Mouse (Mus musculus) spleen, postnatal 10 days (tissue): ENCODE results near the gene Pknox2.

ENCODE experiments used
- DNase-seq, 2 experiments: peaks; one replicate each; pipeline ENCODE4 v3.0.0; 2021 to 2022; ENCODE audit warnings: low spot score in 2 of 2

Pknox2 gene

DNA sequence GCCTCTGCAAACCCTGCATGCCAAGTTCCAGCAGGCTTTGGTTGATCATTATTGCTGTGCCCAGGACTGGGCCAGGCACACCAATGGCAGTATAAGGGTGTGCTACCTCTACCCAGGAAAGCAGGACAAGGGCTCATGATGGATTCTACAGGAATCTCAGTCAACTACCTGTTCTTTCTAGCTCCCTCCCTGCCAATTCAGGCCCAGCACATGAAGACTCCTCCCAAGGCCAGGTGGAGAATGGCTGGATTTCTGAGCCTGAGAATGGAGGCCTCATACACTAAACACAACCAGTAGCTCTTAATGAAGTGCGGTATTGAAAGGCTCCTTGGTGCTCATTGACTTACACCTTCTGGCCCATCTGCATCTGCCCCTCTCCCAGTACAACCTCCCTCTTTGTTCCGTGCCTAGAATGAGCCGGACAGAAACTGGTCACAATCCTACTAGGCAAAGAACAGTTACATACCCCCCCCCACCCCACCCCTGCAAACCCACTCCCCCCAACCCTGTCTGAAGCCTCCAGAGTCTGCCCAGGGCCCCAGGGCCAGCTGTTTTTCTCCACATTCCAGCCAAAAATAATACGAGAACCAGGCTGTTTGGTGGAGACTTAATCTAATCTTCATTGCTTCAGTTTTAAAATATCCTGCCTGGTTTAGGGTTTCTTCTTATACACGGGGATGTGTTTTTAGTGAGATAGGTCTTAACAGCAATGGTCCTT is 6.6 kb downstream of the Pknox2 start:
- no peak for DNase-seq

DNA sequence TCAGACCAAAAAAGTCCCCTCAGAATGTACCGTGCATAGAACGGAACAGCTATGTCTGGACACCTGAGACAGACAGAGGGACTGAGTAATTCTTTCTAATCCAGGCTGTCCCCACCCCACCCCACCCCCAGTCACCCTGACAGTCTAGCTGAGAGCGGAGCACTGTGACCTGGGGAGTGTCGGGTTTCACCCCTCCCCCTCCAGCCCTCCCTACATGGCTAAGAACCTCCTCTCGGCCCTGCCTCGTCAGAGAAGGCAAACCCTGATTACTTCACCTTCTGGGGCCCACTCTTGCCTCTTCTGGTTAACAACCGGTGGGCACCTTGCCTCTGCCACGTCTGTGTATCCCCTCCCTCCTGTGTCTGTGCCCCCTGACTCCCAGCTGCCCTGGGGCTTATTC is 7.7 kb downstream of the Pknox2 start:
- DNase-seq, result no peak

DNA sequence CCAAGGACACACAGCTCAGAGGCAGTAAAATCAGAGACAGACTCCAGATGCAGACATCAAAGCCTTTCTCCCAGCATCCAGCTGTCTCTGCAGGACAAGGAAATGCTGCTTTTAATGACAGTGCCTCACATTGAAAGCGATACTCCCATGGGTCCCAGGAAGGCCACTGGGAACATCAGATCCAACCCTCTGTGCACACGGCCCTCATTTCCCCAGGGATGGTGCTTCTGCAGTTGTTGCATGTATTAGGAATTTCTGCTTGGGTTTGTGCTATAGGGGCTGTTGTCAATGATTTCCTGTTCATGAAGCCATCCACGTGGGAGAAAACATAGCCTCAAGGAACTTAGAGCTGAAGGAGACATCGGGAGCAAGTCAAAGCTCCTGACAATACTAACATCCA is 8.3 kb downstream of the Pknox2 start:
- DNase-seq, result no peak

DNA sequence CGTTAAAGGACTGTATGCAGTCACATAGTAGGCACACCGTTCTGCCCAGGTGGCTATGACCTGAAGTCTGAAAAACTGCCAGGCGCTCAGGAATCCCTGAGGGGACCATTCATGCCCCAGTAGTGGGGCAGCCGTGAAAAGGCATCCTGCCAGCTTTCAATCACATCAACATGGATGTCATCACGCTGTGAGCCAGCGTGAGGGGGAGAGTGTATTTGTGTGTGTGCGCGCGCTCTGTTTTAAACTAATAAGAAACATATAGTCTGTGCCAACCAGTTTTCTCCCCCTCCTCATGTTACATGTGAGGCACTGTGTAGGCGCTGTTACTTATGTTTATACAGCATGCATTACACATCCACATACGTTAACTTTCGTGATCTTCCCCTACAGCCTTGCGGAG is 10.9 kb downstream of the Pknox2 start:
- DNase-seq, result no peak

DNA sequence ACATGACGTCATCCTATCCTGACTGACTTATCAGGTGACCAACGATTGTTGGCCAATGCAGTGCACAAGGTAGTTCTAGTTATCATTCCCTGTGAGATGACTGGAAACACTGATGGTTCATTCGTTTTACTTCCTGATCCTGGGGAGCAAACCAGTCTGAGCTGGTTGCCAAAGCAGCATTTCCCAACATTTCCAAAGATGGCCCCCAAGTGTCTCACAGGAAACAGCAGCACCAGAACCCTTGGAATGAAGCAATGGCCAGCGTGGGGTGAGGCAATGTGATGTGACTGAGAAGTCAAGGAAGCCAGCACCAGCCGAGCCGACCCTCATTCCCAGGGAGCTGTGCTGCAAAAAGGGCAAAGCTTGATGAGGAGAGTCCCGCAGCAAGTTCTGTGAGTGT is 13.7 kb downstream of the Pknox2 start:
- DNase-seq, result no peak

DNA sequence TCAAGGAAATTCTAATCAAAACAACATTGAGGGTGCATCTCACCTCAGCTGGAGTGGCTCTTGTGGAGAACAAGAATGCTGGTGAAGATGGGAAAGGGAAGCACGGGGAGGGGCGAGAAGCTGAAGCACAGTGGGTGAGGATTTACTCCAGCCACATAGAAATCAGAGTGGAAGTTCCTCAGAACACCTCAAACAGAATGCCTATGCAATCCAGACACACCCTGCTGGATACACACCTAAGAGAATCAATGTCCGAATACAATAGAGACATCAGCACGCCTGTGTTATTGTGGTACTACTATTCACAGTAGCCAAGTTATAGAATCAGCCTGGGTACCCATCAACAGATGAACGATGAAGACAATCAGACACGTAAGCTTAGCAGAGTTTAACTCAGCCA is 18.2 kb downstream of the Pknox2 start:
- DNase-seq, result no peak

DNA sequence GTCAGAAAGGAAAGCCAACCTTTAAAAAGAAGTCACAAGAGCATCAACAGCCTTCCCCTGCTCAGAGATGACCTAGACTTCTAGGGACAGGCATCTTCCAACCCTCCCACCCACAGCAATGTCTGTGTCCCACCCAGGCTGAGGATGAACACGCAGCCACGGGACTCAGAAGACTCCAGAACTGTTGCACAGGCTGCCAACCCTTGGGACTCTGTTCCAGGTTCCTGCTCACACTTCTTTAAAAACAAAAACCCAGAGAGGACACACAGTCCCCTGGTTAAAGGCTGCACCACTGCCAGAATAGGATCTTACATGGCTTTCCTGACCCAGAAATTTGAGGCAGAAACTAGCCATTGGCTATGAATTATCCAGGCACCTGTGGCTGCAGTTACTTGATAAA is 21.0 kb downstream of the Pknox2 start:
- no peak for DNase-seq

DNA sequence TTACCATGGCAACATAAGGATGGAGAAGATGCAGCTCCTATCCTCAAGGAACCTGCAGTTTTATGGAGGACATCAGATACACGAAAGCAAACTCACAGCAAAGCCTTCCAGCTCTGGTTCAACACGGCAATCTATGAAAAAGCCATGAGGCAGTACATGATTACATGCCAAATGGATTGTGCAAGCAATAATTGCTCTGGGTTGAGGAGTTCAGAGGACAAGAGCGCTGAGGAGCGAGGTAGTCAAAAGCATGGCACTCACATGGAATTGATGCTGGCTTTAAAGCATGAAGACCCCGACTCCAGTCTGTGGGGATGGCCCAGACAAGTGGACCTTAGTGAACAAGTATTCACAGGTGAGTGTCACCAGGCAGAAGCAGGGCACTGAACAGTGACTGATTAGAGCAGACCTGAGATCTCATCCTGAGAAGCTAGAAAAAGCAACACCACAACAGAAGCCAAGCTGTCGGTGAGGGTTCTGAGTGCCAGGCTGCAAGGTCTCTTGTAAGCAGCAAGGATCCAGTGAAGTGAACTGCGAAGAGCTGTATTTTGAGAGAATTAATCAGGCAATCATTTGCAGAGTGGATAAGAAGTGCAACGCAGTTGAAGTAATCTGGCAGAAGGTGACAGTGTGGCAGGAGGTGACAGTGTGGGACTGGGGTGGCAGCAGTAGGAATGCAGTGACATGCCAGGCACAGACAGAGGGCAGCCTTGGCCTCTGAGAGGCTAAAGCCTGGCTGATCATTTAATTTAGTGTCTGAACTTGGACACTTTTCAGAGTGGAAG is 22.3 kb downstream of the Pknox2 start:
- no peak for DNase-seq

DNA sequence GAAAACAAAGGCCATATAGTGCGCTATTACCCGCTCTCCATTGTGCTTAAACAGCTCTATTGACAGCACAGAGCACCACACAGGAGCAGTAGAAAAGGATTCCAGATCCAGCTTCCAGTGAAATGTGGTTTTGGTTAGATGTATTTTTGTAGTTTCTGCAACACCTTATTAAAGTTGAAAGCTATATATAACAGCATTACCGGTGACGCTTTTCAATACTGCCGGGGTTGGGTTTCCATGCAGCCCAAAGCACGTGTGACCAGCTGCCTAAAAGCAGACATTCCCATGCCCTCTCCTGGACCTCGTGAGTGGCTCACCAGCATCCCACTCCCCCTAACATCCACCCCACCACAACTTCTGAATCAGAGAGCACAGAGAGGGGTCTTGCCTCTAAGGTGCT is 23.8 kb downstream of the Pknox2 start:
- no peak for DNase-seq

DNA sequence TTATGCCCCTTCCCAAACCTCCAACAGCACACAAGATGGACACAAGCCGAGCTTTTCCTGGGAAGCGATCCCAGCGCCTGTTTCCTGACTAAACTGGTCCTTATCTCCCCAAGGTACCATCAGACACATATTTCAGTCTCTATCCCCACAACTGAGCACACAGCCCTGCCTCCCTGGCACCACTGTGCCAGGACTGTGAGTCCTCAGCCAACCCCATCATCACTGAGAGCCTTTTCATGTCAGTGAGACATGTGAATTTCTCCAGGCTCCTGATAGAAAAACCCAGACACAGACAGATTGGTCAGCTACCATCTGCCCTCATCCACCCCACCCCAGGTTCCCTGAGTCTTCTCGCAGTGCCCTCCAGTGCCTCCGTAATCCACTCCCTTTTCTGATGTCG is 24.2 kb downstream of the Pknox2 start:
- DNase-seq, result no peak

DNA sequence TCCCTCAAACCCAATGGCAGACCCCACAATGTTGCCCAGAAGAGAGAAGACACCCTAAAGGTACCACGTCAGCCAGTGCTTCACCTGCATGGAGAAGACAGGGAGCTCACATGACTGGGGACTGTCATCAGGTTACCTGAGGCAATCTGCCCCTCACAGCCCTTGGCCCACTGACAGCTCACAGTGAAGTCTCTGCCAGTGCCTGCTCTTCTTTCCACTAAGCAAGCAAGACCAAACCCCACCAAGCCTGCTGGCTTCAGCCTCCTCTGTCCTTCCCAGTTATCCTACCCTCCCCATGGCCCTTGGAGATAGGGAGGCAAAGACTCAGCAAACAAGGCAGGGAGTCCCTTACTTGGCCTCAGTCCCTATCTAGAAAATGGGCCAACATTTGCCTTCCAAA is 24.8 kb downstream of the Pknox2 start:
- DNase-seq, result no peak

DNA sequence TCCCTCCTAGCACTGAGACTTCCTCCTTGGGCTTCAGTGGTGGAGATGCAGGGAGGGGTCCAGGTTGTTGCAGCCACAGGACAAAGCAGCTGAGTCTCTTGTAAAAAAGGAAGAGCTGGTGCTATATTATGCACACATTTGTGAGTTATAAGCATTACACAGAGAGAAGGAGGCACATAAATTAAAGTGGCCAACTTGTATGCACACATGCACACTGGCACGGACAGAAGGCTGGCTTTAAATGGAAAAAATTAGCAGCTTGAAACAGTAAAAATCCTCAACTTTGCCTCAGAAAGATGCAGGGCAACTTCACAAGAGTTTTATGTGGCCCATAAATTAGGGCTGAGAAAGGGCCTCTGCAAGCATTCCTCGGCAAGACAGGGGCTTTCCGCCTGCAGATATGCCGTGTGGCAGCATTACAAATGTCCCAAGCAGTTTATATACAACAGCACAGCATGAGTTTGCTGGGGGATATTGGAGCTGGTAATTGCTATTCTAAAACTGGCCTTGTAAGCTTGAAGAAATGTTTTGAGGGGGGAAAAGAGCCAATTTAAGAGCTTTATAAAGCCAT is 25.4 kb downstream of the Pknox2 start:
- no peak for DNase-seq

DNA sequence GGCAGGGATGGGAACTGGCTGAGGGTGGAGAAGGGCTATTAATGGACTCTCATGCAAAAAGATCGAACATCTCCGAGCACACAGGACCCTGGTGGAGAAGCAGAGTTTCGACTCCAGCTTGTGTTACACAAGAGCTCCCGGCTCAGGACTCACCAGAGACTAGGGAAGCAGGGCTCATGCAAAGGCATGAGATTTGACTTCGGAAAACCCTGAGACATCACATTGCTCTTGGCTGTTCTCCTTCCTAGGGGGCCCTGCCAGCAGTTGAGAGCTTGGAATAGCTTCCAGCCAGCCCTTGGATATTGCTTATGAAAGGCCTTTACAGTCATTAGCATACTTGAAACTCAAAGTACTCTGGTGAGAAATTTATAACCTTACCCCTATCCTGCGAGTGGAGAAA is 26.4 kb downstream of the Pknox2 start:
- no peak for DNase-seq

DNA sequence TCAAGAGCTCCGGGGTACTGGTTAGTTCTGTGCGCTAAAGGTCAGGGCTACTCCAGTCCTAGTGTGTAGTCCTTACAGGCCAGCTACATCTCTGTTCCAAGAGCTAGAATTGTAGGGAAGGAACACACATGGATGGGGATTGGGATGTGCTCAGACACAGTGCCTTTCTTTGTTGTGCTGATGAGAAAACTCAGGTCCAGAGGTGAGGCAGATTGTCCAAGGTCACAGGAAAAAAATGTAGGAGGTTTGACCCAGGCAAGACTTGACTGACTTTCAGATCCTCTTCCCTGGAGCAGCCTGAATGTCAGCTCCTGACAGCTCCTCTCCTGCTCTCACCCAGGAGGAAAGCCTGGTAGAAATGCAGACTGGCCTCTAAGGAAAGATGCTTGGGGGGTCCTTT is 29.7 kb downstream of the Pknox2 start:
- no peak for DNase-seq

DNA sequence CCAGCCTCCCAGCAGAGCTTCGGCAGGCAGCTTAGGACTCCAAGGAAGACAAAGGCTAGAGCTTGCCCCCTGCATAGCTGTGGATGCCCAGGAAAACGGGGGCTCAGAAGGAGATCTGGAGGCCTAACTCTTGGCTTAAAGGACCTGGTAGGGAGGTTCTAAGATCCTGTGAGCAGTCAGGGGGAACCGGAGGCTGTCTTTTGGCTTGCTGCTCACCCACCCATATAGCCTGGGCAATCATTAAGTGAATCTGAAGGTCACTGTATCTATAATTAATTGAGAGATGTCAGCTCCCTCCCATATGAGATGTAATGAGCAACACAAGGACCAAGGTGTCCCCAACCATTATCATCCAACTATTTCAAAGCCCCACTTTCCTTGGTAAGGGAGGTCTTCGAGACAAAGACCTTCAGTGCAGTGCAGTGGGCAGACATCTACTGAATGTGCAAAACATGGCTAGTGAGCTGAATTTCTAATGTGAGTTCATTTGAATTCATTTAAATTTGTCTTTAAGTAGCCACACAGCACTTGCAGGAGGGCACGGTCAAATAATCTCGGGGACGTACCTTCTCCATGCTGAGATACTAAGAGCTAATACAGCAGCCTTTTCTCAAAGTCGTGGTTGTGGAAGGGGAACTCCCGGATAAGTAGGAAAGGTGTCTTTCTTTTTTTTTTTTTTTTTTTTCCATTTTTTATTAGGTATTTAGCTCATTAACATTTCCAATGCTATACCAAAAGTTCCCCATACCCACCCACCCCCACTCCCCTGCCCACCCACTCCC is 30.4 kb downstream of the Pknox2 start:
- no peak for DNase-seq

DNA sequence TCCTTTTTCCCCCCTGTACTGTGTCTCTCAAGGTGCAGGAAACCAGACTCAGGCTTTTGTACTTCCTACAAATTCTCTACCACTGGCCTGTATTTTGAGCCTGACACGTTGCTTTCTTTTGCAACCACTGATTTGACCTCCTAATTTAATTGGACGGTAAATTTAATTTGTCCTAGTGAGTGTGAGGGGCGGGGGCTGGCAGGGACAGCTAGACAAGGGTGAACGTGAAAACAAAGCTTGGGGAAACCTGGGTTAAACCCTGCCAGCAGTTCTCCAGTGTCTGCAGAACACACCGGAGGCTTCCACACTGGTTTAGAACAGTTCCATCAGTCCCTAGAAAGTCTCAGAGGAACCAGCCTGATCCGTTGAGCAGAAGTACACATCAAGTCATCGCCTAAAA is 31.4 kb downstream of the Pknox2 start:
- DNase-seq, result no peak

DNA sequence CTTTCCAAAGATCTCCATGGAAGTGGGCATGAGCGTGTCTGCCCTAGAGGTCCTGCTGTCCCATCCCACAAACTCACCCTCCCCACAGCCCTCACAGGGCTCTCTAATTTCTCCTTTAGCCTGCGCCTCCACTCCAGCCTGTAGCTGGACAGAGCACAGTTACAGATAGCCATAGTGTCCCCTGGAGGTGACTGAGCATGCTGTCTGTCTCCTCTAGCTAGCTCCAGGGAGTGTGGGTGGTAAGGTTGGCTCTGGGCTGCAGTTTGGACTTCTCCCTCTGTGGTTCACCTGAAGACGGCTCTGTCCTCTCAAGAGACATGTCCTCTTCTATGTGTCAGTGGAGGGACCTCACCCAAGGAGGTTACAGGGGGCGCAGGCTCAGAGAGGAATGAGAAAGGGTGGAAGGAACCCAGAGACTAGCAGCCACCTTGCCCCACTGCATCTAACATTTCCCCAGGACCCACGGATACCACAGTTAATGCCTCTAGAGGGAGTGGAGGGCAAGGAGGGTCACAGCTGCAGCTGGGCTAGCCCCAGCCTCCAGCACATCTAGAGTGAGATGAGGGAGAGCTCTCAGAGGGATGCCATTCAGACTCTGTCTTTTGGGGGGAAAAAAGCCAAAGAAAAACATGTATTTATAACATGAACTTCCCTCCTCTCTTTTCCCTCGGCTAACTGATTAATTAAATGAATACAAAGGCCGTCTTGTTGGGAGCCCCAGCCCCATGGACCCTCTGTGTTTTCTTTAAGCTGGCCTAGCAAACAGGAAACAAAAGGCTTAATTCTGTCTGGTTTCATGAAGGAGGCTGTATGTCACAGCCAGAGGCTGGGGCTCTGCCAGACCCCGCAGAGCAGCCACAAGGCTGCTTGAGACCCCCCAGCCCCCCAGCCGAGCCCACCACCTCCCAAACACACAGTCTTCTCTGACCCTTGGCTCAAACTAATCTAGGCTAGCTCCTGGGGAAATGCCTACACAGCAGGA is 32.6 kb downstream of the Pknox2 start:
- no peak for DNase-seq

DNA sequence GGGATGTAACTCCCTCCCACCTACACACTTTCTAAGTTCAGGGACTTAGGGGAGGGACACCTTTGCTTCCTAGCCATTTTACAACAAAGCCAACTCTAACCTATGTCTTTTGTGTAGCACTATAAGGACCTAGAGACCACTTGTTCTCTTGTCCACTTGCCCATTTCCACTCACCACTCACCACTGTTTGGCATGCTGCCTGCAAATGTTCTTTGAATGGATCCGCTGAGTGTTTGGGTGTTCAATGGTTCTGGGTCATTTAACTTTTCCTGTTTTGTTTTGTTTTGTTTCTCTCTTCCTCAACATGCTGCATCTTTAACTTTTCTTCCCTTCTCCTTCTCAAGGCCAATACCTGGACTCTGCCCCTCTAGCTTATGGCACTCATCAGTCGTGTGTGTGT is 39.7 kb downstream of the Pknox2 start:
- DNase-seq, result no peak

DNA sequence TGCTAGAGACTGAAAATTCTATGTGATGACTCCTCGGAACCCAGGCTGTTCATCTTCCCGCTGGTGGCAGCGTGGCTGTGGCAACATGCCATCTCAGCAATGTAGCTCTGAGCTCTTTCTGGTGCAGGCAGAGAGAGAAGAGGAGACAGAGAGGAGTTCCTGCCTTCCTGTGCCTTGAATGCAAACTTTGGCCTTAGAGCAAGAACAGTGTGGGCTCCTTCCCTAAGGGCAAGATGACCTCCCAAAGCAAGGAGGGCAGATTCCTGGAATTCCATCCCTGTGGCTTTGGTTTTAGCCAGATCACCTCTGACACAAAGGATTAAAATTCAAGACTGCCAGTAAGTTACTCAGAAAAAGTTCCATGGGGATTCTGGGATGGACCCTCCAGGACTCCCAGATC is 40.4 kb downstream of the Pknox2 start:
- DNase-seq, result no peak

DNA sequence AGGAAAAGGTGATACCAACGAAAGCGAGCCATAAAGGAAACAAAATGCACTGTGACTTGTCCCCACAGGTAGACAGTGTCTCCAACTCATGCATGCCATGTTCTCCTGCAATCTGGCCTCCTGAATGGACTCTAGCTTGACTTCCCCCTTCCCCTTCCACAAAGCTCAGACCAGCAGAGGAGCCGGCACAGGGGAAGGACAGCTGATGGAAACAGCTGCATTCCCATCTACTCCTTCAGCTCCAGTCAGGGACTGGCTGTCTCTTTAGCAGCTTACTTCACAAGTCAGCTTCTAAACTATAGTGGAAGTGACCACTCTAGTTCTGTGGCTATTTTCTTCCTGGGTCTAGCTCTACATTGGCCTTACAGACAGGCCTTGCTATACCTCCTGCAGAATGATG is 43.0 kb downstream of the Pknox2 start:
- no peak for DNase-seq

DNA sequence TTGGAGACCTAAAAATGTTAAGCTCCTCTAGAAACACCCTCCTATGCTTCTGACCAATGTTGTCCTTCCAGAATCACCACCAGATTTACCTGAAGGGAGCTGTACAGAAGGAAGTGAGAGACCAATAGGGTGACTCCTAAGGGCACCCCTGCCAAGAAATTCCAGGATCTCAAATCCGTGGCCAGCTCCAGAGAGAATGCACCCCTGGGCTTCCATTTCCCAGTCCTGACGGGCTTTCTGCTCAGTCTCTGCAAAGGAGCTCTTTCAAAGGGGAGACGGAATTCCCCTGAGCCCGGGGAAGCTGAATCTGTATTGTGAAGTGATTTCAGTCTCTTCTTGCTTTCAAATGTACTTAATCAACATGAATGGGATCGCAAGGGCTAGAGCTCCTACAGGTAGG is 43.4 kb downstream of the Pknox2 start:
- DNase-seq, result no peak
